Mouse (Mus musculus) E14TG2a.4 (cell line): ENCODE measurements around the gene Gmfg.

Experiments
- CTCF ChIP-seq: conservative IDR thresholded peaks from 2 replicates; pipeline ENCODE4 v1.5.1; 2014; ENCODE audit warnings: low read length
- NANOG ChIP-seq: IDR thresholded peaks from 2 replicates; pipeline ENCODE4 v1.6.1; 2014; ENCODE audit warnings: borderline replicate concordance, low read length, mixed read lengths
- POU5F1 ChIP-seq: IDR thresholded peaks from 2 replicates; pipeline ENCODE4 v1.6.1; 2014; ENCODE audit warnings: low read length, borderline replicate concordance

GRCm38 (mm10) chr7:28495426-28495825, 58.2 kb downstream of the Gmfg start:
- TF ChIP-seq CTCF (no peak), POU5F1 (no peak), NANOG (no peak)
